Mouse (Mus musculus) natural killer cell, adult 2 months (primary cell): Measurements from ENCODE around the gene Tex22.

Source experiments
- DNase-seq, 2 experiments: peaks; one replicate each; pipeline ENCODE4 v3.0.0; 2022; ENCODE audit warnings: low spot score in 2 of 2

The Tex22 gene

GRCm38 (mm10) chr12:113137260-113138213, 63.2 kb downstream of the Tex22 start:
- no peak for DNase-seq

GRCm38 (mm10) chr12:113138291-113138690, 64.0 kb downstream of the Tex22 start:
- no peak for DNase-seq
